Mouse (Mus musculus) CH12.LX (cell line): ENCODE results near the gene Gm4881. TPM values are rescaled to one million over a fixed set of nuclear protein-coding genes. Genes with fewer than 3 reads are reported as not detected.

Source experiments
- DNase-seq: peaks from one replicate; pipeline ENCODE4 v3.0.0-alpha.2; 2013; ENCODE audit errors: extremely low read depth
- H3K27ac ChIP-seq: 2 replicates; pipeline ENCODE4 v1.5.1; 2012; ENCODE audit warnings: low read depth, mild to moderate bottlenecking, control low read depth, moderate library complexity; ENCODE audit not compliant: insufficient read depth
- H3K27me3 ChIP-seq: replicated peaks from 2 replicates; pipeline ENCODE3; 2012; ENCODE audit warnings: inconsistent platforms
- H3K36me3 ChIP-seq, 2 experiments: replicated peaks in 1 of 2; 2 replicates each; pipeline versions ENCODE3 to v1.6.1; 2012; ENCODE audit warnings: inconsistent platforms in 1 of 2, low read length in 1 of 2, mild to moderate bottlenecking in 1 of 2, mixed read lengths in 1 of 2, moderate library complexity in 1 of 2; ENCODE audit not compliant: control insufficient read depth in 1 of 2, insufficient read depth in 1 of 2
- H3K4me1 ChIP-seq, 2 experiments: 2 replicates each; pipeline ENCODE4 v1.6.1; 2012; ENCODE audit warnings: inconsistent platforms in 1 of 2, moderate library complexity in 1 of 2; ENCODE audit not compliant: insufficient read depth in 2 of 2, control insufficient read depth in 1 of 2
- H3K4me2 ChIP-seq: 2 replicates; pipeline ENCODE4 v1.6.1; 2012; ENCODE audit warnings: low read depth, mild to moderate bottlenecking, control low read depth; ENCODE audit not compliant: poor library complexity, insufficient read depth, severe bottlenecking
- H3K4me3 ChIP-seq, 3 experiments: fragments of 150-350 bp in 1 of 3; sonication (generic) in 1 of 3; replicated peaks in 1 of 3; 2 replicates each; pipeline versions ENCODE3 to v1.5.1; 2011 to 2012; ENCODE audit warnings: low read depth in 2 of 3, low read length in 2 of 3, mild to moderate bottlenecking in 2 of 3, moderate library complexity in 2 of 3, control low read depth in 1 of 3, improper control_type of control experiment in 1 of 3, inconsistent platforms in 1 of 3, mixed read lengths in 1 of 3; ENCODE audit not compliant: poor library complexity in 1 of 3
- H3K79me2 ChIP-seq: replicated peaks from 2 replicates; pipeline ENCODE4 v1.6.1; 2012; ENCODE audit warnings: mild to moderate bottlenecking, moderate library complexity; ENCODE audit not compliant: control insufficient read depth, poor library complexity, insufficient read depth, severe bottlenecking; ENCODE audit errors: extremely low read depth
- H3K9ac ChIP-seq: 2 replicates; pipeline ENCODE4 v1.6.1; 2012; ENCODE audit warnings: low read depth, mild to moderate bottlenecking, control low read depth, moderate library complexity; ENCODE audit not compliant: insufficient read depth
- H3K9me3 ChIP-seq: replicated peaks from 2 replicates; pipeline ENCODE3; 2012; ENCODE audit warnings: low read length, inconsistent platforms, mixed read lengths
- BHLHE40 ChIP-seq: IDR thresholded peaks from 2 replicates; pipeline ENCODE4 v1.6.1; 2011; ENCODE audit warnings: mild to moderate bottlenecking, low read depth, low read length, improper control_type of control experiment
- CHD2 ChIP-seq: IDR thresholded peaks from 2 replicates; pipeline ENCODE4 v1.6.1; 2011; ENCODE audit warnings: low read length, improper control_type of control experiment
- CTCF ChIP-seq, 2 experiments: IDR thresholded peaks in 1 of 2; conservative IDR thresholded peaks in 1 of 2; 2 replicates each; pipeline ENCODE4 v1.5.1; 2011 to 2012; ENCODE audit warnings: low read depth in 2 of 2, low read length in 2 of 2, improper control_type of control experiment in 1 of 2, inconsistent platforms in 1 of 2, mild to moderate bottlenecking in 1 of 2, moderate library complexity in 1 of 2
- E2F4 ChIP-seq: IDR thresholded peaks from 2 replicates; pipeline ENCODE4 v1.6.1; 2011; ENCODE audit warnings: low read depth, low read length, improper control_type of control experiment; ENCODE audit not compliant: insufficient replicate concordance
- ELF1 ChIP-seq: IDR thresholded peaks from 2 replicates; pipeline ENCODE4 v1.6.1; 2014; ENCODE audit warnings: low read depth, mild to moderate bottlenecking, inconsistent platforms, low read length, improper control_type of control experiment
- ETS1 ChIP-seq: conservative IDR thresholded peaks from 2 replicates; pipeline ENCODE4 v1.6.1; 2012; ENCODE audit warnings: low read depth, mild to moderate bottlenecking, inconsistent platforms, low read length, improper control_type of control experiment, moderate library complexity
- GABPA ChIP-seq: IDR thresholded peaks from 2 replicates; pipeline ENCODE4 v1.6.1; 2012; ENCODE audit warnings: low read depth, low read length, improper control_type of control experiment, inconsistent platforms; ENCODE audit not compliant: insufficient replicate concordance
- HCFC1 ChIP-seq: IDR thresholded peaks from 2 replicates; pipeline ENCODE4 v1.6.1; 2012; ENCODE audit warnings: low read depth, mild to moderate bottlenecking, inconsistent platforms, low read length, improper control_type of control experiment
- JUN ChIP-seq: IDR thresholded peaks from 2 replicates; pipeline ENCODE4 v1.6.1; 2011; ENCODE audit warnings: low read depth, mild to moderate bottlenecking, low read length, improper control_type of control experiment, moderate library complexity; ENCODE audit not compliant: insufficient read depth
- JUND ChIP-seq: conservative IDR thresholded peaks from 2 replicates; pipeline ENCODE4 v1.6.1; 2011; ENCODE audit warnings: low read depth, low read length, improper control_type of control experiment
- KAT2A ChIP-seq: IDR thresholded peaks from 2 replicates; pipeline ENCODE4 v1.6.1; 2012; ENCODE audit warnings: low read length, improper control_type of control experiment, inconsistent platforms; ENCODE audit not compliant: insufficient replicate concordance
- MAFK ChIP-seq: IDR thresholded peaks from 2 replicates; pipeline ENCODE4 v1.6.1; 2011; ENCODE audit warnings: low read length, improper control_type of control experiment; ENCODE audit not compliant: insufficient replicate concordance
- MAX ChIP-seq: IDR thresholded peaks from 2 replicates; pipeline ENCODE4 v1.6.1; 2011; ENCODE audit warnings: low read length, improper control_type of control experiment
- MEF2A ChIP-seq: IDR thresholded peaks from 2 replicates; pipeline ENCODE4 v1.6.1; 2014; ENCODE audit warnings: low read depth, mild to moderate bottlenecking, inconsistent platforms, low read length, improper control_type of control experiment, borderline replicate concordance
- RCOR1 ChIP-seq: conservative IDR thresholded peaks from 2 replicates; pipeline ENCODE4 v1.6.1; 2012; ENCODE audit warnings: low read depth, mild to moderate bottlenecking, inconsistent platforms, low read length, improper control_type of control experiment
- SIN3A ChIP-seq: IDR thresholded peaks from 2 replicates; pipeline ENCODE4 v1.6.1; 2012; ENCODE audit warnings: low read length, improper control_type of control experiment, inconsistent platforms
- TBP ChIP-seq: conservative IDR thresholded peaks from 2 replicates; pipeline ENCODE4 v1.6.1; 2011; ENCODE audit warnings: low read depth, low read length, improper control_type of control experiment
- TCF12 ChIP-seq: IDR thresholded peaks from 2 replicates; pipeline ENCODE4 v1.6.1; 2014; ENCODE audit warnings: low read depth, mild to moderate bottlenecking, inconsistent platforms, low read length, improper control_type of control experiment
- UBTF ChIP-seq: IDR thresholded peaks from 2 replicates; pipeline ENCODE4 v1.6.1; 2012; ENCODE audit warnings: low read depth, mild to moderate bottlenecking, inconsistent platforms, low read length, improper control_type of control experiment, moderate library complexity
- USF1 ChIP-seq: IDR thresholded peaks from 2 replicates; pipeline ENCODE4 v1.6.1; 2014; ENCODE audit warnings: low read depth, mild to moderate bottlenecking, inconsistent platforms, low read length, improper control_type of control experiment
- ZKSCAN1 ChIP-seq: IDR thresholded peaks from 2 replicates; pipeline ENCODE4 v1.6.1; 2012; ENCODE audit warnings: low read depth, inconsistent platforms, low read length, improper control_type of control experiment, borderline replicate concordance
- ZMIZ1 ChIP-seq: IDR thresholded peaks from 2 replicates; pipeline ENCODE4 v1.6.1; 2012; ENCODE audit warnings: low read depth, mild to moderate bottlenecking, inconsistent platforms, low read length, improper control_type of control experiment
- ZNF384 ChIP-seq: IDR thresholded peaks from 2 replicates; pipeline ENCODE4 v1.6.1; 2012; ENCODE audit warnings: low read depth, low read length, improper control_type of control experiment, inconsistent platforms
- dilution Hi-C: fragments of 300-500 bp; cut with MboI; formaldehyde crosslinking; loops from 2 replicates; pipeline ENCODE4 v1.14.3; 2020; ENCODE audit warnings: low sequenced_read_pairs; ENCODE audit not compliant: extremely low pct_unique_long_range_greater_than_20kb, extremely low pct_ligation_motif_present
- in situ Hi-C: fragments of 300-500 bp; cut with MboI; formaldehyde crosslinking; loops from 3 replicates; pipeline ENCODE4 v1.14.3; 2019; ENCODE audit warnings: low sequenced_read_pairs, low pct_ligation_motif_present, low pct_unique_long_range_greater_than_20kb, mixed read lengths
- polyA plus RNA-seq: library from polyadenylated mRNA; unstranded; fragments of >175 nt; gene quantifications from 2 replicates; pipeline ENCODE4 v1.2.1, GENCODE M21; 2012; ENCODE audit warnings: low read depth; ENCODE audit not compliant: insufficient read length
- total RNA-seq, 2 experiments: library from RNA; depleted of rRNA; stranded (reverse); fragments of 300-350 nt in 1 of 2; fragments of >200 nt in 1 of 2; gene quantifications; 2 replicates each; pipeline ENCODE4 v1.2.3; 2012 to 2014

The Gm4881 gene
- total and polyA plus RNA-seq, 3 experiments: not detected

- H3K4me2 ChIP-seq: no peak overlapping the region
- no peaks in the 10 kb centered on the region; a peak in 1 of 4 replicates for H3K4me1 ChIP-seq
- no peak overlapping the region for H3K4me3 ChIP-seq
- TF ChIP-seq ETS1 (no peak), UBTF (no peak), CHD2 (no peak), E2F4 (no peak), MAFK (no peak), USF1 (no peak), CTCF (conservative IDR thresholded peaks at IDR 0.05 in 1 of 2, IDR thresholded peaks at IDR 0.05 in 1 of 2; ENCODE audit: low read depth in 2 of 2, low read length in 2 of 2) (no peak), BHLHE40 (no peak), TBP (no peak), TCF12 (no peak)
- H3K36me3 ChIP-seq: no peaks in the 10 kb centered on the region
- no peak overlapping the region for H3K9ac ChIP-seq
- no peaks in the 10 kb centered on the region for H3K9me3 ChIP-seq
- DNase-seq: no peak
- H3K79me2 ChIP-seq: no peaks in the 10 kb centered on the region
- in situ Hi-C loops (no loop called here), dilution Hi-C loops (no loop called here)
- peaks cover 82% of the 10 kb centered on the region for H3K27me3 ChIP-seq
- no peak overlapping the region for H3K27ac ChIP-seq
Measured at GRCm38 (mm10) chr7:24990478-24990877, 46.2 kb upstream of the Gm4881 start.

GRCm38 (mm10) chr7:24987941-24988340, 43.6 kb upstream of the Gm4881 start:
- DNase-seq: no peak
- no peak for TF ChIP-seq KAT2A
- no peak for TF ChIP-seq ZNF384
- no peak for TF ChIP-seq ETS1
- no peak for TF ChIP-seq JUN
- TF ChIP-seq ELF1: no peak
- no peak for TF ChIP-seq MEF2A
- no peak for TF ChIP-seq ZMIZ1
- TF ChIP-seq JUND: no peak
- TF ChIP-seq GABPA: no peak
- no peak for TF ChIP-seq HCFC1
- no peak for TF ChIP-seq ZKSCAN1
- no peak for TF ChIP-seq TCF12
- no peak for TF ChIP-seq SIN3A
- TF ChIP-seq E2F4: no peak
- no peak for TF ChIP-seq MAFK
- no peak for TF ChIP-seq MAX
- no peak for TF ChIP-seq UBTF
- TF ChIP-seq RCOR1: no peak
- no peak overlapping the region for H3K4me2 ChIP-seq
- no peaks in the 10 kb centered on the region for H3K9me3 ChIP-seq
- in situ Hi-C loops (no loop called here), dilution Hi-C loops (no loop called here)
- no peak overlapping the region for H3K27ac ChIP-seq
- H3K9ac ChIP-seq: no peak overlapping the region
- no peak overlapping the region for H3K4me3 ChIP-seq
- H3K4me1 ChIP-seq: no peaks in the 10 kb centered on the region; a peak in 1 of 4 replicates
- H3K79me2 ChIP-seq: no peaks in the 10 kb centered on the region
- H3K36me3 ChIP-seq: no peaks in the 10 kb centered on the region
- H3K27me3 ChIP-seq: peaks cover 67% of the 10 kb centered on the region
